Mouse (Mus musculus) retina, postnatal 1 day (tissue): ENCODE data around the gene Usp32.

Source experiments
- DNase-seq: peaks from one replicate; pipeline ENCODE4 v3.0.0-alpha.2; 2012

Gene Usp32

DNA sequence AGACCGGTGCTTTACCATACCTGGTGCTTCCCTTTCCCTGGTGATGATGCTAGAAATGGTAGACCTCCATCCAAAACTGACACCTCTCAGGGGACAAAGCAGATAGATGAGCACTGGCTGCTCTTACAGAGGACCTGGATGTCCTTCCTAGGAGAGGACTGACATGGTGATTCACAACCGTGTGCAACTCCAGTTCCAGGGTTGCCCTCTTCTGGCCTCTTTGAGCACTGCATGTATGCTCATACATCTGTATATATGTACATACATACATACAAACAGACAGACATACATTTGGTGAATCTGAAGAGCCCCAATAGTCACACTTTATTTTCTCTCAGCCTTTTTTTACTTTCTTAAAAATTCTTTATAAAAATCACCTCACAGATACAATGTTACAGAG, 161.8 kb downstream of the Usp32 start:
- DNase-seq, result peak; percentile 53

DNA sequence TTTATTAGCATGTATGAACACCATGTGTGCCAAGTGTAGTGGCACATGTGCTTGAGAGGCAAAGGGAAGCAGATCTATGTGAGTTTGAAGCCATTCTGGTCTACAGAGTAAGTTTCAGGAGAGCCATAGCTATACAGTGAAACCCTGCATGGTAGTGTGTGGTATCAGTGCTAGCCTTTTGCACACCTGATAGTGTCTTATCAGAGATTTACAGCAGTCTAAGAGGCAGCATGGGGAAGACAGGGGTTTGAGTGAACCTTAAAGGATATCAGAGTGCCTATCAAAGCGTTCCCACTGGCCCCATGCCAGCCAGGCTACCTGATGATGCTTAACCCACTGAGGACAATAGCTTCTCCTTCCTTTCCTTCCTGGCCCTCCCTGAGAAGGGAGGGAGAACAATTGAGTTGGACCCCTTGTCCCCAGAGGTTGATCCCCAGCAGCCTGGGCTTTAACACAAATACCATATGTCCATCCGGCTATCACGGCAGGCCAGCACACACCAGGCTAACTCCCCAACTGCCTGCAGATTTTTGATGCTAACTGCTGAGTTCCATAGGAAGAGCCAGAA, 162.5 kb downstream of the Usp32 start:
- DNase-seq, result no peak

DNA sequence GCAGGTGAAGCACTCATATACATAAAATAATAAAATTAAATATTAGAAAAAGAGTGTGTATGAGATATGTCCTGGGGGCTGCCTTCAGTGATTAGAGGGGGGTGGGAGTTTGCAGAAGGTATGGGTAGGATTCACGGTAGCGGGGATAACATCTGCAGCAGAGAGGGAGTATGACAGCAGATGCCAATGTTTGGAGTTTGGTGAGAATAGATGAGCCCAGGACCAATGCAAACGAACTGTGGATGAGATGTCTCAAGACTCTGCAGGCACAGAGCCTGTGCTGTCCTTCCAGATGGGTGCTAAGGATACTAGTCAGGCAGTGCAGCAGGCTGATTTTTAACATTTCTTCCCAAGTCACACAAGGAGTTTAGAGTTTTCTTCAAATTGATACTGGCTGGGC, 163.3 kb downstream of the Usp32 start:
- no peak for DNase-seq

- no peak for DNase-seq
Measured at GRCm38 (mm10) chr11:84974582-84974981, 165.4 kb downstream of the Usp32 start.

DNA sequence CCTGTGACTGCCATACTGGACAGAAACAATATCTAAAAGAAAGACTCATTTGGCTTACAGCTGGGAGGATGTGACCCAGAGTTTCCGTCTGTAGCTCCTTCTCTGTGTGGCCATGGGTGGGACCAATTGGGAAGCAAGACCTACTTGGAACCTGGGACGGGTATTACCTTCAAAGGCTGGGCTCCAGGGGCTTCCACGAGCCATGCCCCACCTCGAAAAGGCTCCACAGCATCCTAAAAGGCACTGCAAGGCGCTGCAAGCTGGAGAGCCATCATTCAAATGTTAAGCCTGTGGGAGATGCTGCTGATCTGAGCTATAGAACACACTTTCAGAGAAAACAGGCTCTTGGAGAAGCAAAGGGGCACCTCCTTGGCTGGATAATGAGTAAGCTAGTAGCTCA, 166.3 kb downstream of the Usp32 start:
- DNase-seq, result no peak

DNA sequence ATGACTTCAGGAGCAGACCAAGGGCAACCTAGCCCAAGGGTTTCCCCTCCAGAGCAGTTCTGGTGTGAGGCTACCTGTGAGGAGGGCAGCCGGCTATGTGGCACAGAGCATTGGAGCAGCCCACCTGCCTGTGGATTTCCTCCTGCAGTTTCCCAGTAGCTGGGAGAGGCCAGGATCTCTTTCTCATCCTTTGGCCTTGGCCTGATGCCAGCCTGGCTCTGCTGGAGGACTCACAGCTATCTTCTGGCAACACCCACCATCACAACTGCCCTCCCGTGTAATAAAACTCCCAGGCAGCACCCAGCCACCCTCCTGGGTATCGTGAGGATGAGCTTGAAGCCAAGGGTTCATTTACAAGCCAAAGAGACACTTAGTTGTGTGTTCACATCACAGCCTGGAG, 167.9 kb downstream of the Usp32 start:
- DNase-seq, result no peak

DNA sequence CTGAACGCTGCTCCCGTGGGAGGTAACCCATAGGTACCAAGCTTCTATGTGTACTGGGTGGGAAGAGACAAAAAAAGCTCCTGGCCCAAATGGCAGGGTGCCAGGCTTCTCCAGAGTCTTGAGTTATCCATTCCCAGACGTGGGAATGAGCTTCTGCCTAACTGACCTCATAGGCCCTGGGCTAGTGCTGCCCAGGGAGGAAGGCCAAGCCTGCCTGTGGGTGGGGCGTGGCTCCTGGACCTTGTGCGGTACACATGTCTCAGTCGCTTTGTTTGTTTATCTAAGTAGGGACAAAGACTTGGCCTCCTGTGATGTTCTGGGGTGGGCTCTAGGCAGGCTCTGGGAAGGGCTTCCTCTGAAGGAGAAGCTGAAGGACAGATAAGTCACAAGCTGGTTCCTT, 171.2 kb downstream of the Usp32 start:
- peak; percentile 11 for DNase-seq

DNA sequence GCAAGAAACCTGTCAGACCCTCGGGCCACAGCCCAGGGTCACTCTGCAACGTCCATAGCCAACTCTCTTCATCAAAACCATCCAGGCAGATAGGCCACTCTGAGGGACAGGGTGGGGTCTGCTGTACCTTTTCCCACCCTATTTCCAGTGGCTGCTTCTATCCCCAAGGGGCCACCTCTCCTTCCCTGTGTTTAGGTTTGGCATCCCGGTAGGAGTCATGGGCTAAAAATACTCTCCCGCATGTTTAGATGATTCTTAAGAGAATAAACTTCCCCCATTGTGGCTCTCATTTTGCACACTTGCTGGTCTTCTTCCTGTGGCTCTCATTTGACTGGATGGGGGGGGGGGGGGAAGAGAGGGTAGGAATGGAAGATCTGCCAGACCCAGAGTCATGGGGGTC, 171.7 kb downstream of the Usp32 start:
- DNase-seq, result no peak

- peak; percentile 74 for DNase-seq
Measured at GRCm38 (mm10) chr11:84967113-84967512, 172.8 kb downstream of the Usp32 start.

DNA sequence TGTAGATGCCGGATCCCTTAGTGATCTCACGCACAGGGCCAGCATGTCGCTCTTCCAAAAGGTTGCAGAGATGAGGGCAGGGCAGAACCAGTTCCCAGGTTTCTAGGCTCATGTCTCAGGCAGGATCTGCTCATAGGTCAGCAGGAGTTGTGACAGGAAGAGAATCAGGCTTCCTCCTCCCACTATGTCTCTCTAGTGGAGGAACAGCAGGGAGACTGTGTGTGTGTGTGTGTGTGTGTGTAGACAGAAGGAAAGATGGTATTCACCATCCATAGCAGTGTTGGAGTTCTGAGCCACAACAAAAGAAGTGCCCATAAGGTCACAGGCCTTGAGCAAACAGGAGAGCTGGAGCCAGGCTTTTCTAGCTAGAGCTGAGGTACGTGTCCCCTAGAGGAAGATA, 173.3 kb downstream of the Usp32 start:
- DNase-seq, result no peak

- DNase-seq, result no peak
Measured at GRCm38 (mm10) chr11:84963556-84963955, 176.4 kb downstream of the Usp32 start.

DNA sequence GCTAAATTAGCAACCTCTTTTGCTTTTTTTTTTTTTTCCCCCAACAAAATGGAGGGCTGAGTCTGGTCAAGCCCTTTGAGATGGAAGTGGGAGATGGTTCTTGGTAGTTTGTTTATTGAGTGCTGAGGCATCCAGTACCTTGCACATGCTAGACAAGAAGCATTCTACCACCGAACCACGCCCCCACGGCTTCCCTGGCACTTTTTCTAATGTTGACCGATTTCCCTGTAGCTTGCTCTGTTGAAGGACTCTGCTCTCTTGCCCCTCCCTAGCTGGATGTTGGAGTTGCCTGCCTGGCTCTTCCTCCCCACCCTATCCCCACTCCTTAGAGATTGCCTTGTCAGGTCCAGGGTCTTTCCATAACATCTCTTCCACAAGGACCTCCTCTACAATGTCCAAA, 177.4 kb downstream of the Usp32 start:
- DNase-seq, result no peak

- no peak for DNase-seq
Measured at GRCm38 (mm10) chr11:84961571-84961970, 178.4 kb downstream of the Usp32 start.

- DNase-seq, result peak; percentile 23
Measured at GRCm38 (mm10) chr11:84960780-84961179, 179.2 kb downstream of the Usp32 start.

DNA sequence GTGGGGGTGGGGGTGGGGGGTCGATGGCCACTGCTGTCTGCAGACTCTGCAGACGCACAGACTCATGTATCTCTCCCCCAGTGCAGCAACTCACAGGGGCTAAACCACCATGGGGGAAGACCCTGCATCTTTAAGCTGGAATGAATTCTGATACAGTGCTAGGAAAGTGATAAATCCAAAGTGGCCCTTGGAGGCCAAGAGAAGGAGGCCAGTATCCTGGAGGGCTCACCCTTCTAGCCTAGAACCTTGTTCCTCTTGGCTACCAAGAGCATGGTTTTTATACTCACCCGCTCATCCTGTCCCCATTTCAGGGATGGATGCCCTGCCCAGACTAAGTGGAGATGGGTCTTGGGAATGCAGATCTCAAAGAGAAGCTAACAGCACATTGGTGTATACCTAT, 179.7 kb downstream of the Usp32 start:
- no peak for DNase-seq

- peak; percentile 41 for DNase-seq
Measured at GRCm38 (mm10) chr11:84959701-84960181, 180.2 kb downstream of the Usp32 start.

- no peak for DNase-seq
Measured at GRCm38 (mm10) chr11:84959181-84959580, 180.8 kb downstream of the Usp32 start.

- DNase-seq, result no peak
Measured at GRCm38 (mm10) chr11:84958271-84958630, 181.7 kb downstream of the Usp32 start.

DNA sequence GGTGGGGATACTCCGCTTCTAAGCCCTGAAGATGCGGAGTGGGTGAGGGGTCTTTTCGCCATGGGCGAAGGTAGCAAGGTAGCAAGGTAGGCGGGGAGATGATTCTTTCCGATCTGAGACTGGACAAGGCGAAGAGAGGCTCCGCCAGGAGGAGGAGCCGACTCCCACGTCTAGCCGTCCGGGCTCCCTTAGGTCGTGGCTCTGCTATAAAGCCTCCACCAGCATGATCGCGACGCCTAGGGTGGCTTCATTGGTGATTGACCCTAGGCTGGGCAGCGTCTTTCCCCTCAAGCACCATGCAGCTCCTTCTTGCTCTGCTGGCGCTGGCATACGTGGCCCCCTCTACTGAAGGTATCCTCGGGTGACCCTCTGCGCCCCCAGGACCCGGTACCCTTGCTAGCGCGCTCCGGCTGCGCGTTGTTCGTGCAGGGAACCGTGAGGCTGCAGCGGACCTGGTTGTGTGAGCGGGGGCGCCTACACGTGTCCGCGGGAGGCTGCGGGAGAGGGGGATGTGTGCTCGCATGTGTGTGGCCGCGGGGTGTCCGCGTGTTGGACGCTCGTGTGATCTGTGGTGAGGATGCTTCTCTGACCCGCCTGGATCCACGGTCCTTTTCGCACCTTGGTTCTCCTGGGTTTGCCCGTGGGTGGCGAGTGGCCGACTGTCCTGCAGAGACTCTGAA, 182.2 kb downstream of the Usp32 start, which contains the start of gene Car4:
Gene Car4 (plus strand): TSS at position 196 of the 680 bp plus-strand sequence.
- DNase-seq, result peak; percentile 47

GRCm38 (mm10) chr11:84957171-84957570, 182.8 kb downstream of the Usp32 start:
- DNase-seq, result no peak

- no peak for DNase-seq
Measured at GRCm38 (mm10) chr11:84956400-84956799, 183.6 kb downstream of the Usp32 start.

DNA sequence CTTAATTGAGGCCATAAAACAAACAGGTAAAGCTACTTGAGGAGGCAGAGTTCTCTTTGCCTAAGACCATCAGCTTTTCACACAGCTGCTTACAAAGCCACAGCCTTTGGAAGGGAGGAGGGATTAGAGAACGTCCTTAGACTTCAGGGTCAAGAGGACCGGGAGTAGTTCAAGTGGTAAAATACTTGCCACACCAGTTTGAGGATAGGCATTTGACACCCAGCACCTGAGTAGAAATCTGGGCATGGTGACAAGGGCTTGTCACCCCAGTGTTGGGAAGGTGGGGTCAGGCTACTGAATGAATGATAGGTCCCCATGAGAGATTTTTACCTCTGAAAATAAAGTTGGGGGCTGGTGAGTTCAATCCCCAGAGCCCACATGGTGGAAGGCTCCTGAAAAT, 187.3 kb downstream of the Usp32 start:
- no peak for DNase-seq

- DNase-seq, result no peak
Measured at GRCm38 (mm10) chr11:84948526-84948925, 191.4 kb downstream of the Usp32 start.

DNA sequence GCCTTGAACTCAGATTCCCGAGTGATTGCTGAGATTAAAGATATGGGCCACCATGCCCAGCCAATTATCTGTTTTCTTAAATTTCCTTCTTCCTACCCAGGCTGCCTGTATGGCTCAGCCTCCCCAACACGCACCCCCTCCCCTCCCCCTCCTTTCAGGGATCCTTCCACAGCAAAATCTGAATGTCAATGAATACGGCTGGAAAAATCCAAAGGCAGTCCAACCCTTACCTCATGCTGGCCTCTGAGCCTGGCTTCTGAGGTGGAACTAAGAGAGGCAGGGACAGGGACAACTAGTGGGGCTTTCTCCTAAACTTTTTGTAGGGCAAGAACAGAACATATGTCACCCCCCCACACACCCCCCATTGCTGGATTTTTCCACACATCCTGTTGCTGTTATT, 191.8 kb downstream of the Usp32 start:
- DNase-seq, result no peak

GRCm38 (mm10) chr11:84947206-84947605, 192.8 kb downstream of the Usp32 start:
- no peak for DNase-seq
